ENCODE assay signal across 23 mouse cellular contexts in the genomic region with DNA sequence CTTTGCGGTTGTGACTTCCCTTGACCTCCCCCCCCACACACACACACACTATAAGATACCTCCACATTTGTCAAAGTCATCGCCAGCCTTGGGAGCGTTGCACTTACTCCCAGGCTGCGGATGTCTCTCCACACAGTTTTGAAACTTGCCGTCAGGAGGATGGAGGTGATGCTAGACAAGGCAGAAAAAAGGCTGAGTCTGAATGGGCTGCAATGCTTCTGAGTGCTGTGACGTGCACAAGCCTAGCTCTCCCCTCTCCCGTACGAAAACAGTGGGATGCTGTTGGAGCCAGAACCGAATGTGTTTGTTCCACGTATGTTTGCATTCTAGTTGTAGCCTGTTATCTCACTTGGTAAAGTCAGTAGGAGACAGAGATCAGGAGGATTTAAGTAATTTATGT. TPM values are rescaled to one million over a fixed set of nuclear protein-coding genes. Genes with fewer than 3 reads are reported as not detected.
DNase-seq lines count a peak whose midpoint lies in the region; ATAC-seq and TF ChIP-seq lines count a peak whose summit lies in the region.
"Had no signal": no experiment of that assay in that cellular context is flagged by ENCODE, and none has a peak within 500 bp of the region (broad histone marks: within the 10 kb centered on the region; RNA-seq: fewer than 3 reads in every experiment).

No protein-coding gene starts in this region.

- H3K4me1 ChIP-seq in heart, embryonic 11.5 days (ENCODE audit: control insufficient read depth, insufficient read depth, low read length) = peaks cover 6% of the 10 kb centered on the region; the same call in 1 of the 2 replicates
- H3K4me1 ChIP-seq in heart, embryonic 15.5 days (replicated peaks) = peaks cover 15% of the 10 kb centered on the region
- peaks cover 30% of the 10 kb centered on the region for H3K4me1 ChIP-seq in G1E (ENCODE audit: insufficient read depth, low read depth, low read length)
- H3K4me1 ChIP-seq in forebrain, embryonic 13.5 days = no peaks in the 10 kb centered on the region
- H3K4me1 ChIP-seq: embryonic facial prominence, embryonic 12.5 days; forebrain, embryonic 12.5 days; hindbrain, embryonic 15.5 days; kidney, embryonic 15.5 days had no signal

- no peak for DNase-seq in heart, adult 9 months (ENCODE audit: low spot score in 2 of 2)
- no peak for DNase-seq in heart, adult 18-20 months
- DNase-seq in G1E (ENCODE audit: low spot score) = no peak
- peak; percentile 20 for DNase-seq in brain, adult 2 months (ENCODE audit: low read depth, low spot score)
- DNase-seq: adrenal gland, adult 8-10 months; adrenal gland, postnatal 36 days; cerebellum, adult 11 months; cerebellum, adult 8-10 months; cerebellum, postnatal 14 days; forebrain, postnatal 0 days; gastrocnemius, postnatal 36 days; heart, adult 2 months; kidney, adult 2 months had no signal

- H3K4me3 ChIP-seq in heart, embryonic 11.5 days (ENCODE audit: low read depth, low read length) = no peak overlapping the region
- no peak overlapping the region for H3K4me3 ChIP-seq in heart, embryonic 15.5 days
- H3K4me3 ChIP-seq in G1E (ENCODE audit: low read depth, low read length) = peak overlapping the region; percentile 2; the same call in 1 of the 2 replicates
- no peak overlapping the region for H3K4me3 ChIP-seq in forebrain, embryonic 13.5 days
- H3K4me3 ChIP-seq: embryonic facial prominence, embryonic 12.5 days; forebrain, embryonic 12.5 days; heart, adult 2 months; hindbrain, embryonic 15.5 days; kidney, embryonic 15.5 days had no signal

- TF ChIP-seq CTCF in G1E (IDR thresholded peaks at IDR 0.05; ENCODE audit: low read depth, low read length) = no peak

- ATAC-seq in heart, embryonic 11.5 days (replicated peaks; ENCODE audit: insufficient number of reproducible peaks, low FRiP score, low TSS enrichment) = no peak
- ATAC-seq in heart, embryonic 15.5 days (replicated peaks; ENCODE audit: insufficient number of reproducible peaks, insufficient read depth, low FRiP score, low read depth) = no peak
- ATAC-seq in G1E (ENCODE audit: extremely low read depth, insufficient number of reproducible peaks, low FRiP score, poor library complexity, severe bottlenecking) = no peak
- no peak for ATAC-seq in forebrain, embryonic 13.5 days
- ATAC-seq: forebrain, postnatal 0 days; intestine, embryonic 16.5 days had no signal

- no peaks in the 10 kb centered on the region for H3K36me3 ChIP-seq in heart, embryonic 11.5 days (ENCODE audit: control insufficient read depth, insufficient read depth, low read length)
- H3K36me3 ChIP-seq in heart, embryonic 15.5 days = no peaks in the 10 kb centered on the region
- H3K36me3 ChIP-seq in G1E (replicated peaks) = peaks cover 14% of the 10 kb centered on the region
- H3K36me3 ChIP-seq in forebrain, embryonic 13.5 days (ENCODE audit: poor library complexity, severe bottlenecking) = peaks cover 14% of the 10 kb centered on the region

- H3K9ac ChIP-seq in heart, embryonic 11.5 days (ENCODE audit: low read depth, low read length) = no peak overlapping the region
- no peak overlapping the region for H3K9ac ChIP-seq in heart, embryonic 15.5 days
- no peak overlapping the region for H3K9ac ChIP-seq in forebrain, embryonic 13.5 days
- H3K9ac ChIP-seq: embryonic facial prominence, embryonic 12.5 days; forebrain, embryonic 12.5 days; forebrain, postnatal 0 days; hindbrain, embryonic 15.5 days; kidney, embryonic 15.5 days had no signal

- H3K27ac ChIP-seq in heart, embryonic 11.5 days (ENCODE audit: low read depth, low read length) = no peak overlapping the region
- 0 out of 2 replicates have a peak overlapping the region, but pooled peaks have one; percentile 4 for H3K27ac ChIP-seq in heart, embryonic 15.5 days
- H3K27ac ChIP-seq in forebrain, embryonic 13.5 days = no peak overlapping the region
- H3K27ac ChIP-seq: embryonic facial prominence, embryonic 12.5 days; forebrain, embryonic 12.5 days; heart, adult 2 months; hindbrain, embryonic 15.5 days; kidney, embryonic 15.5 days had no signal

- 54% methylated on average over 10 of the region's 10 CpGs for WGBS in heart, embryonic 11.5 days (ENCODE audit: insufficient replicate concordance)
- 47% methylated on average over 10 of the region's 10 CpGs for WGBS in heart, embryonic 15.5 days
- 81% methylated on average over 10 of the region's 10 CpGs for WGBS in forebrain, embryonic 13.5 days

- H3K27me3 ChIP-seq in heart, embryonic 11.5 days (ENCODE audit: control insufficient read depth, insufficient read depth, low read length) = no peaks in the 10 kb centered on the region
- no peaks in the 10 kb centered on the region for H3K27me3 ChIP-seq in heart, embryonic 15.5 days
- no peaks in the 10 kb centered on the region for H3K27me3 ChIP-seq in G1E (ENCODE audit: insufficient read depth, low read length)
- no peaks in the 10 kb centered on the region for H3K27me3 ChIP-seq in forebrain, embryonic 13.5 days
- H3K27me3 ChIP-seq: CH12.LX; embryonic facial prominence, embryonic 12.5 days; forebrain, embryonic 12.5 days; hindbrain, embryonic 15.5 days; kidney, embryonic 15.5 days had no signal

- no peaks in the 10 kb centered on the region for H3K9me3 ChIP-seq in heart, embryonic 11.5 days (replicated peaks; ENCODE audit: control insufficient read depth, low read length)
- H3K9me3 ChIP-seq in heart, embryonic 15.5 days (replicated peaks) = no peaks in the 10 kb centered on the region
- H3K9me3 ChIP-seq in G1E (replicated peaks) = no peaks in the 10 kb centered on the region
- no peaks in the 10 kb centered on the region for H3K9me3 ChIP-seq in forebrain, embryonic 13.5 days (replicated peaks)
- H3K9me3 ChIP-seq: embryonic facial prominence, embryonic 12.5 days; forebrain, embryonic 12.5 days; hindbrain, embryonic 15.5 days; kidney, embryonic 15.5 days had no signal

- 0 out of 2 replicates have a peak overlapping the region, but pooled peaks have one; percentile 7 for H3K4me2 ChIP-seq in heart, embryonic 11.5 days
- peak overlapping the region; percentile 8; the same call in 1 of the 2 replicates for H3K4me2 ChIP-seq in heart, embryonic 15.5 days
- H3K4me2 ChIP-seq in forebrain, embryonic 13.5 days = no peak overlapping the region
- H3K4me2 ChIP-seq: embryonic facial prominence, embryonic 12.5 days; forebrain, embryonic 12.5 days; hindbrain, embryonic 15.5 days; kidney, embryonic 15.5 days had no signal

RNA-seq across cellular contexts. Expression of gene Slc25a31, which starts 15.2 kb away (rescaled TPM):
- 0.56 and 0.66 TPM in 2 replicates for polyA plus RNA-seq in heart, embryonic 11.5 days (2014; fragmentation: Nextera tagmentation; extraction: Ambion mirVana)
- 0.81 and 0.85 TPM in 2 replicates for polyA plus RNA-seq in heart, embryonic 15.5 days (2015; fragmentation: Nextera tagmentation; extraction: Ambion mirVana)
- under 1 TPM in 1 of 2 experiments, not detected in 1; 0.13 TPM for total RNA-seq in heart, adult 18-20 months (2021)
- total RNA-seq in G1E (2014; fragmentation: Nextera tagmentation) (not detected in 2 replicates), G1E (2017) (0.16 TPM in 1 of 2 replicates, not detected in the other)
- not detected in 2 replicates for polyA plus RNA-seq in G1E (2012)
- polyA plus RNA-seq in forebrain, embryonic 13.5 days (2015; fragmentation: Nextera tagmentation; extraction: Ambion mirVana) = 0.15 TPM in 1 of 2 replicates, not detected in the other
- total RNA-seq: adrenal gland, postnatal 36 days; CH12.LX; gastrocnemius, adult 8-10 months; gastrocnemius, postnatal 36 days had no signal

RNA-seq across cellular contexts. Expression of gene Hspa4l, which starts 50.9 kb away (rescaled TPM):
- polyA plus RNA-seq in heart, embryonic 11.5 days (2014; fragmentation: Nextera tagmentation; extraction: Ambion mirVana) = 30.0 and 31.1 TPM in 2 replicates
- polyA plus RNA-seq in heart, embryonic 15.5 days (2015; fragmentation: Nextera tagmentation; extraction: Ambion mirVana) = 29.2 and 34.9 TPM in 2 replicates
- total RNA-seq in heart, adult 18-20 months (2021) = 10 to 100 TPM; 56.5 to 63.3 TPM
- total RNA-seq in G1E (2014; fragmentation: Nextera tagmentation) (53.8 and 79.6 TPM in 2 replicates), G1E (2017) (49.0 and 67.8 TPM in 2 replicates)
- polyA plus RNA-seq in G1E (2012) = 12.8 and 13.2 TPM in 2 replicates
- 48.5 and 53.5 TPM in 2 replicates for polyA plus RNA-seq in forebrain, embryonic 13.5 days (2015; fragmentation: Nextera tagmentation; extraction: Ambion mirVana)
